Mouse (Mus musculus) spleen, adult 2 months (tissue): ENCODE results near the gene Exoc3l. TPM values are rescaled to one million over a fixed set of nuclear protein-coding genes. Genes with fewer than 3 reads are reported as not detected.

ENCODE experiments used
- DNase-seq, 2 experiments: peaks; one replicate each; pipeline versions ENCODE4 v3.0.0 to v3.0.0-alpha.2; 2012 to 2021; ENCODE audit warnings: low spot score in 2 of 2, low read depth in 1 of 2
- H3K27ac ChIP-seq: fragments of 200-500 bp; 2 replicates; pipeline ENCODE4 v1.5.1; 2012; ENCODE audit warnings: low read length, inconsistent platforms; ENCODE audit not compliant: insufficient read depth
- H3K27me3 ChIP-seq: fragments of 200-500 bp; 2 replicates; pipeline ENCODE4 v1.6.1; 2012; ENCODE audit warnings: mild to moderate bottlenecking, moderate library complexity, low read length, inconsistent platforms; ENCODE audit not compliant: control insufficient read depth, insufficient read depth
- H3K36me3 ChIP-seq: fragments of 200-500 bp; 2 replicates; pipeline ENCODE4 v1.6.1; 2012; ENCODE audit warnings: mild to moderate bottlenecking, low read length, inconsistent platforms; ENCODE audit not compliant: control insufficient read depth, insufficient read depth
- H3K4me1 ChIP-seq: fragments of 200-500 bp; 2 replicates; pipeline ENCODE4 v1.6.1; 2011; ENCODE audit warnings: inconsistent platforms; ENCODE audit not compliant: control insufficient read depth, insufficient read depth, insufficient read length
- H3K4me3 ChIP-seq: fragments of 200-500 bp; 2 replicates; pipeline ENCODE4 v1.5.1; 2011; ENCODE audit warnings: mild to moderate bottlenecking, inconsistent platforms; ENCODE audit not compliant: insufficient read depth, insufficient read length; ENCODE audit errors: extremely low read depth
- CTCF ChIP-seq: fragments of 200-500 bp; IDR thresholded peaks from 2 replicates; pipeline ENCODE4 v1.5.1; 2011; ENCODE audit warnings: mild to moderate bottlenecking, inconsistent platforms; ENCODE audit not compliant: insufficient read depth, insufficient read length, insufficient replicate concordance; ENCODE audit errors: extremely low read depth
- POLR2A ChIP-seq: fragments of 200-500 bp; IDR thresholded peaks from 2 replicates; pipeline ENCODE4 v1.6.1; 2011; ENCODE audit warnings: low read depth, low read length, inconsistent platforms
- WGBS: fragments of 180-500 bp; shearing (Covaris S2); methylation state at CpG from one replicate; pipeline ENCODE4 v1.1.7; 2018; 5-methylcytosine and 5-hydroxymethylcytosine counted together
- polyA plus RNA-seq: library from polyadenylated mRNA; depleted of rRNA; stranded (reverse); fragments of >200 nt; gene quantifications from 2 replicates; pipeline ENCODE4 v1.2.3, GENCODE M21; 2012

The Exoc3l gene
- polyA plus RNA-seq, 1 experiment = 23.4 TPM

- 0 out of 2 replicates have a peak overlapping the region, but pooled peaks have one; percentile 19 for H3K27ac ChIP-seq
- H3K36me3 ChIP-seq = peaks cover 28% of the 10 kb centered on the region
- TF ChIP-seq CTCF (no peak), POLR2A (no peak)
- no peak overlapping the region for H3K4me3 ChIP-seq
- no peaks in the 10 kb centered on the region for H3K27me3 ChIP-seq
- WGBS = 73% methylated on average over 6 of the region's 6 CpGs
- peaks cover 6% of the 10 kb centered on the region; the same call in 1 of the 2 replicates for H3K4me1 ChIP-seq
- DNase-seq = no peak
These were observed 44.2 kb upstream of the Exoc3l start for GRCm38 (mm10) chr8:105339886-105340635.

DNA sequence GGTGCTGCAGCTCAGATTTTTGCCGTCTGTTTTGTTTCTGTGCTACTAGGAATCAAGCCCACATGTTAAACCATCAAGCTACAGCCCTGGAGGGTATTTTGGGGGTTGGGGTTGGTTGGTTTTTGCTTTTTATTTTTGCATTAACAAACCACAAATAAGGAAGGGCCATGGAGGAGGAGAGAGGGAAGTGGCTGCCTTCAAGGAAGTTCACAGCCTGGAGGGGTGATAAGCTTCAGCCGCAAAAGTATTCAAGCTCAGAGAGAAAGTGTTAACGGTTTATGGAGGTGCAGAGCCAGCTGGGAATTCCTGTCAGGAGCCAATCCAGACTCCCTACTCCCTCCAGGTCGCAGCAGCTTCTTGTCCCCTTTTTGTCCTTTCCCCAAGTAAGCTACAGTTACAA is 43.1 kb upstream of the Exoc3l start:
- Histone ChIP-seq H3K4me3 (no peak overlapping the region), H3K36me3 (peaks cover 32% of the 10 kb centered on the region), H3K27me3 (no peaks in the 10 kb centered on the region), H3K27ac (no peak overlapping the region), H3K4me1 (peaks cover 3% of the 10 kb centered on the region; the same call in 1 of the 2 replicates)
- DNase-seq = no peak
- TF ChIP-seq CTCF = no peak
- no peak for TF ChIP-seq POLR2A
- WGBS = 19% methylated on average over 4 of the region's 4 CpGs

DNA sequence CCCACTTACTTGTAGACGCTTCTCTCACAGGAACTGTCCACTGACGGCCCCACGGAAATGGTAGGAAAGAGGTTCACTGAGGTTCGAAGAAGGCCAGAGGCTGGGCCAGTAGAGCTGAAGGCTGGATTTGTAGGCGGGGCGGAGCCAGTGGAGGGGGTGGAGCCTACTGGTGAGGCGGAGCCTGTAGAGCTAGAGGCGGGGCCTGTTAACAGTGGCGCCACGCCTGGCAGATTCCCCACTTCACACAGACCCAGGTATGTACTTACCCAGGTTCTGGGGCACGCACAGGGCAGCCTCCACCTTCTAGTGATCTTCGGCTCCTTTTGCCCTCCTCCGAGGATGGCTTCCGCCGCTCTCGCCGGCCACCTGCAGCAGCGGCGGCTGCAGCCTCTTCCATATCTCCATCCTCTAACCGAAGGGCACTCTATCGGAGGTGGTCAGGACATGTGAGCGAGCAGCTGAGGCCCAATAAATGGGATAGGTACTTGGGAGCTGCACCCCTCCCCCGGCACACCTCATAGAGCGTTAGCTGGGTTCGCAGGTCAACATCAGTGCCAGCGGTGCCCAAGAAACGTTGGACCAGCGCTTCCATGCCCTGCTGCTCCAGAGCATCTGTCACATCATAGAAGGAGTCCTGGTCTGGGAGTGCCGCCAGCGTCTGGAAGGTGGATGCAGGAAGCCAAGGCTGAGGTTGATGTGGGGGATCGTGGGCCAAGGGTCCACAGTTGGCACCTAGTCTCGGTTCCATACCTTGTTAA is 40.7 kb upstream of the Exoc3l start:
- Histone ChIP-seq H3K36me3 (peaks cover 45% of the 10 kb centered on the region), H3K4me3 (no peak overlapping the region), H3K27me3 (no peaks in the 10 kb centered on the region), H3K4me1 (peaks cover 3% of the 10 kb centered on the region; the same call in 1 of the 2 replicates), H3K27ac (no peak overlapping the region)
- TF ChIP-seq POLR2A = no peak
- no peak for TF ChIP-seq CTCF
- DNase-seq = no peak
- 94% methylated on average over 32 of the region's 32 CpGs for WGBS

DNA sequence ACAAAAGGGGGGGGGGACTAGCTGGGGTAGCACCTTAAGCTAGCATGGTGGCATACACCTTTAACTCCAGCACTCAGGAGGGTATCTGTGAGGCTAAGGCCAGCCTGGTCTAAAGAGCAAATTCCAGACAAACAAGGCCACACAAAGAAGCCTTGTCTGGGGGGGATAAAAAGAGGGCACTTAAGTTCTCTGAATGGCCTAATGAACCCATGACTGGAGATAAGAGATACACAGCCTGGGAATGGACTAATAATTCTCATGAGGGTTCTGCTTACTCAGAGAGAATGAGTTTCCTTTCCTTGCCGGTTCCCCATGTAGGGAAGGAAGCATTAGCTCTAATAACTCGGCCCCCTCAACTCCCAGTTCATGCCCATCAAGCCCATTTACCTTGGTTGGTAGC is 36.6 kb upstream of the Exoc3l start:
- TF ChIP-seq POLR2A = no peak
- no peak for TF ChIP-seq CTCF
- H3K36me3 ChIP-seq = peaks cover 69% of the 10 kb centered on the region
- no peak overlapping the region for H3K27ac ChIP-seq
- H3K4me1 ChIP-seq = no peaks in the 10 kb centered on the region
- no peaks in the 10 kb centered on the region for H3K27me3 ChIP-seq
- no peak for DNase-seq
- H3K4me3 ChIP-seq = no peak overlapping the region
- WGBS = 75% methylated on average over 2 of the region's 2 CpGs

DNA sequence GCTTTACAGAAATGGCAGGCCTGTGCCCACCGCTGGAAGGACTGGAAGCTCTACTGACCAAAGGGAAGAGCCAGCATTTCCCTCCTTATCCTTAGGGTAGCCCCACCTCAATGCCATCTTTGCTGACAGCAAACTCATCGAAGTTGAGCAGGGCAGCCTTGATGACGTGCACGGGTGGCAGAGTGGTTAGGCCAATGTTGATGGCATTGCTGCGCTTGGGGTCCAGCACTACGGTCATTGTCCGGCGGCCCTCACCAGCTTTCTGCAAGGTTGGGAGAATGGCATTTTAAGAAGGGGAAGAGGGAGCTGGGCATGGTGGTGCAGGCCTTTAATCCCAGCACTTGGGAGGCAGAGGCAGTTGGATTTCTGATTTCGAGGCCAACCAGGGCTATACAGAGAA is 36.0 kb upstream of the Exoc3l start:
- peaks cover 2% of the 10 kb centered on the region; the same call in 1 of the 2 replicates for H3K4me1 ChIP-seq
- WGBS = 95% methylated on average over 9 of the region's 9 CpGs
- no peak for DNase-seq
- H3K36me3 ChIP-seq = peaks cover 64% of the 10 kb centered on the region
- TF ChIP-seq POLR2A (no peak), CTCF (no peak)
- H3K27ac ChIP-seq = no peak overlapping the region
- no peak overlapping the region for H3K4me3 ChIP-seq
- H3K27me3 ChIP-seq = no peaks in the 10 kb centered on the region

- Histone ChIP-seq H3K36me3 (peaks cover 59% of the 10 kb centered on the region), H3K4me3 (no peak overlapping the region), H3K27me3 (no peaks in the 10 kb centered on the region), H3K4me1 (peaks cover 4% of the 10 kb centered on the region; the same call in 1 of the 2 replicates), H3K27ac (no peak overlapping the region)
- TF ChIP-seq CTCF (no peak), POLR2A (no peak)
- 94% methylated on average over 22 of the region's 22 CpGs for WGBS
- DNase-seq = no peak
These were observed 35.6 kb upstream of the Exoc3l start for GRCm38 (mm10) chr8:105331469-105331868.

DNA sequence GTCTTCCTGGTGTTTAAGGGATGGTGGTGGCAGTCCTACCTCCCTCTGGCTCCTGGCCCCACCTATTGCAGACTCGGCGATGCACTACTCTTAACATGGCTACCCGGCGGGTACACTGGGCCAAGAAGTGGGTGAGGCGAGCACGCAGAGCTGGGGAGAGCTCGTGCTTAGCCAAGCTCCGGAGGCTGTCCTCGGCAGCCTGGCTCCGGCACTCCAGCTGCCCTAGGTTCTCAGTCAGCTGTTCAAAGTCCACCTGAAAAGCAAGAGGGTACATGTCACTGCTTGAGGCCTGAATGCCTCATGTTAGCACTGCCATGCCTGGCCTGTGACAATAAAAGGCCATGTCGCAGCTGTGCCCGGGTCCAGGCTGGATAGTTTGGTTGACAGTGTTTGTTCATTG is 34.4 kb upstream of the Exoc3l start:
- TF ChIP-seq POLR2A = no peak
- no peak for TF ChIP-seq CTCF
- H3K36me3 ChIP-seq = peaks cover 47% of the 10 kb centered on the region
- H3K27ac ChIP-seq = no peak overlapping the region
- no peaks in the 10 kb centered on the region for H3K27me3 ChIP-seq
- peaks cover 8% of the 10 kb centered on the region; the same call in 1 of the 2 replicates for H3K4me1 ChIP-seq
- H3K4me3 ChIP-seq = no peak overlapping the region
- DNase-seq = no peak
- WGBS = 98% methylated on average over 12 of the region's 12 CpGs
